Mouse (Mus musculus): Measurements from ENCODE around the gene Lin28a. TPM values are rescaled to one million over a fixed set of nuclear protein-coding genes. Genes with fewer than 3 reads are reported as not detected.

The Lin28a gene
- polyA plus RNA-seq, 1 experiment from 2014 or later, result not detected

DNA sequence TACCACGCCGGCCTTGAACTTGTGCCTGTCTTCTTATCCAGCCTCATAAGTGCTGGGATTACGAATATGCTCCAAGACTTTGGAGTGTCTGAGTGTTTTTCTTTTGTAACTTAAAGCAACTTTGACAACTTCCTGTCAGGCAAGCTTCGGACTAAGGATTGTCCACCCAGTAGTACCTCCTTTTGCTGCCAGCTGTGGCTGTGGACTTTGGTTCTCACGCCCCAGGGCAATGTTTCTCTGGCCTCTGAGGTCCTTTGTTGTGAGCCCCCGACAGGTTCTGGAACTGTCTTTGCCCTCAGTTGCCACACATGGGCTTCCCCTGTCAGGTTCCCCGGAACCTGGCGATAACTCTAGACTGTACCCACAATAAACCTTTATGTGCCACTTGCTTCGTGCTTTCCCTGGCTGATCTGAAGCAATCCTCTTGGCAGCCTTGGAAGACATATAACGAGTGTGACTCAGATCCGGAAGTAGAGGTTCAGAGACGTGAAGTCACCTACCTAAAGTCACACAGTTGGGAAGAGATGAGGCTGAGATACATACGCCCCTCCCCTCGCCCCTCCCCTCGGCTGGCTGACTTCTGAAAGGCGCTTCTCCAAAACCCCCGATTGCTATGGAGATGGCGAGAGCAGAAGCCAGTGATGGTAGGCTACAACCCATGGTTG, 42.7 kb upstream of the Lin28a start:
- Histone ChIP-seq H3K9ac (ENCODE audit: low read depth, low read length) (no peak overlapping the region), H3K9me3 (replicated peaks; ENCODE audit: low read length) (no peaks in the 10 kb centered on the region), H3K36me3 (ENCODE audit: insufficient read depth, low read length) (no peaks in the 10 kb centered on the region), H3K27me3 (ENCODE audit: insufficient read depth, low read length) (no peaks in the 10 kb centered on the region), H3K4me2 (ENCODE audit: low read length) (no peak overlapping the region), H3K27ac (no peak overlapping the region), H3K4me3 (replicated peaks; ENCODE audit: low read depth, low read length) (no peak overlapping the region), H3K4me1 (replicated peaks; ENCODE audit: insufficient read depth, low read length) (0 out of 2 replicates have a peak, but pooled peaks cover 5% of the 10 kb centered on the region)
- WGBS, result 62% methylated on average over 18 of the region's 18 CpGs
- ATAC-seq (replicated peaks; ENCODE audit: low FRiP score, low read depth), result no peak
- no peak for DNase-seq (ENCODE audit: low spot score)
- no peak for TF ChIP-seq CTCF (IDR thresholded peaks at IDR 0.05; ENCODE audit: low read depth)

DNA sequence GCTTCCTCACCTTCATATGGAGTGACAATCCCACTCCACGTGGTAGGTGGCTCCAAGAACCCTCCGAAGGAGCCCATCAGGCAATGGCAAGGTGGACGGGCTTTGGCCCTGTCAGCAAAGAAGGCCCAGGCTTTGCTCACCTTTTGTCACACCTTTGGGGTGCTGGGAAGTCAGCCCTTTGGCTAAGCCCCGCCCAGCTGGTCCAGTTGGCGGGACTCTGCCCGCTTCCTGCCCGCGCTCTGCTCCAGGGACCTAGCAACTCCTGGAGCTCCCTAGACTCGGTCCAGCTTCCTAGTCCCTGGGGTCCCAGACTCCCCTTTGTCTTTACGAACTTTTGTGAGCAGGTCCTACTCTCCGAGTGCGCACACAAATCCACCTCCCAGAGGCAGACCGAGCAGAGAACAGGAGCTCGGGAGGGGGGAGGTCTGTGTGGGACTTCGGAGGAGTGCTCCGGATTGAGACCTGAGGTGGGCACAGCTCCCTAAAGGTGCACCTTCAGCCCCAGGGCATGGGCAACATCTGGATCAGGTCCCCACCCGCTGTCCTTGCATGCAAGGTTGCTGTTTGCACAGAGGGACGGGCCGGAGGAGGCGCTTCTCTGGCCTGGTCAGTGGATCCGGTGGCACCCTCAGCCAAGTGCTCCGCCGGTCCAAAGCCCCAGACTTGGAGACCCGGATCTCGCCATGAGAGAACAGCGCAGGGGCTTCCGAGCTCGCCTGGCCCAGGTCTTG, 41.7 kb upstream of the Lin28a start, which contains the start of gene Crybg2:
TSS of gene Crybg2 (plus strand) at position 681 of the 731 bp plus-strand sequence.
- WGBS, result 61% methylated on average over 28 of the region's 28 CpGs
- H3K9me3 ChIP-seq (replicated peaks; ENCODE audit: low read length), result no peaks in the 10 kb centered on the region
- no peak within 1 kb of the TSS for H3K27ac ChIP-seq
- H3K4me1 ChIP-seq (replicated peaks; ENCODE audit: insufficient read depth, low read length), result 0 out of 2 replicates have a peak, but pooled peaks cover 5% of the 10 kb centered on the region
- H3K4me2 ChIP-seq (ENCODE audit: low read length), result no peak within 1 kb of the TSS
- no peak within 1 kb of the TSS for H3K9ac ChIP-seq (ENCODE audit: low read depth, low read length)
- DNase-seq (ENCODE audit: low spot score), result no peak
- TF ChIP-seq CTCF (IDR thresholded peaks at IDR 0.05; ENCODE audit: low read depth), result no peak
- no peaks in the 10 kb centered on the region for H3K36me3 ChIP-seq (ENCODE audit: insufficient read depth, low read length)
- H3K27me3 ChIP-seq (ENCODE audit: insufficient read depth, low read length), result no peaks in the 10 kb centered on the region
- no peak for ATAC-seq (replicated peaks; ENCODE audit: low FRiP score, low read depth)
- H3K4me3 ChIP-seq (replicated peaks; ENCODE audit: low read depth, low read length), result no peak within 1 kb of the TSS

DNA sequence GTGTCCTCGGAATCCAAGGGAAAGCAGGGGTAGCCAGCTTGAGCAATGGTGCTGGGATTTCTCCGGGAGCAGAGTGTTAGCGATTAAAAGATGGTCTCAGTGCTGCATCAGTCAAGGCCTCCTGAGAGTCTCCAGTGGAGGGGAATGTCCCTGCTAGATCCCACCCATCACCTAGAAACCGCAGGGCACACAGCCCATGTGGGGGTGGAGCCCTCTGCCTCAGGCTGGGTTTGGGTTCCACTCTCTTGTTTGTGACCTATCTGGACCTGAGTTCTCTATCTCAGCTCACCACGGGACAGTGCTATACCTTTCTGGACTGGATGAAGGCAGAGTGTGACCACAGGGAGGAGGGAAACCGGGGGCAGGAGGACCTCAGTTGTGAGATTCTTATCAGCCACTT, 40.3 kb upstream of the Lin28a start:
- no peak for DNase-seq (ENCODE audit: low spot score)
- H3K36me3 ChIP-seq (ENCODE audit: insufficient read depth, low read length), result no peaks in the 10 kb centered on the region
- H3K4me1 ChIP-seq (replicated peaks; ENCODE audit: insufficient read depth, low read length), result 0 out of 2 replicates have a peak, but pooled peaks cover 5% of the 10 kb centered on the region
- H3K4me3 ChIP-seq (replicated peaks; ENCODE audit: low read depth, low read length), result no peak overlapping the region
- TF ChIP-seq CTCF (IDR thresholded peaks at IDR 0.05; ENCODE audit: low read depth), result no peak
- no peaks in the 10 kb centered on the region for H3K27me3 ChIP-seq (ENCODE audit: insufficient read depth, low read length)
- 75% methylated on average over 6 of the region's 6 CpGs for WGBS
- H3K9ac ChIP-seq (ENCODE audit: low read depth, low read length), result no peak overlapping the region
- no peaks in the 10 kb centered on the region for H3K9me3 ChIP-seq (replicated peaks; ENCODE audit: low read length)
- no peak overlapping the region for H3K27ac ChIP-seq
- no peak for ATAC-seq (replicated peaks; ENCODE audit: low FRiP score, low read depth)
- H3K4me2 ChIP-seq (ENCODE audit: low read length), result no peak overlapping the region

DNA sequence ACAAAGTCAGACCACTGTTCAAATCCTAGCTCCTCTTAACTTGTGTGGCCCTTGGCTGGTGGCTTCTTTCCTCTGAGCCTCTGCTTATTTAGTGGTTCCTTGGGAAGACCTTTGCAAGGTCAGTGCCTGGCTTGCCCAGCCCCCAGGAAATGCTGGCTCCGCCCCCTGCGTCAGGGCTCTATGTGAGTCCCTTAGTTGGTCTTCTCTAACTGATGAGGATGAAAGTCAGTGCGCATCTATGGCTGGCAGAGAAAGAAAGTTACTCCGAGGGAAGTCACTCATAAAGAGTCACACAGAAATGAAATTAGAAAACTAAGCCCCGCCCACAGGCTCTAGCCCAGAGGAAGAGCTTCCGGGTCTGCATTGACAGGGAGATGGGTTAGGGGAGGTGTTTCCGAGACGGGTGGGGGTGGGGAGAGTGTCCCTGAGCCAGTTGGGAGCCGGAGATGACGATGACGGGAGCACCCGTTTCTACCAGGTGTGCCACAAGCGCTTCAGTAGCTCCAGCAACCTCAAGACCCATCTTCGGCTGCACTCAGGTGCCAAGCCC, 39.6 kb upstream of the Lin28a start:
- no peak for TF ChIP-seq CTCF (IDR thresholded peaks at IDR 0.05; ENCODE audit: low read depth)
- Histone ChIP-seq H3K4me1 (replicated peaks; ENCODE audit: insufficient read depth, low read length) (0 out of 2 replicates have a peak, but pooled peaks cover 5% of the 10 kb centered on the region), H3K27ac (no peak overlapping the region), H3K27me3 (ENCODE audit: insufficient read depth, low read length) (no peaks in the 10 kb centered on the region), H3K9ac (ENCODE audit: low read depth, low read length) (no peak overlapping the region), H3K4me3 (replicated peaks; ENCODE audit: low read depth, low read length) (no peak overlapping the region), H3K9me3 (replicated peaks; ENCODE audit: low read length) (no peaks in the 10 kb centered on the region), H3K36me3 (ENCODE audit: insufficient read depth, low read length) (no peaks in the 10 kb centered on the region), H3K4me2 (ENCODE audit: low read length) (no peak overlapping the region; the same call in 1 of the 2 replicates)
- 36% methylated on average over 14 of the region's 14 CpGs for WGBS
- ATAC-seq (replicated peaks; ENCODE audit: low FRiP score, low read depth) (no peak), DNase-seq (ENCODE audit: low spot score) (no peak)

DNA sequence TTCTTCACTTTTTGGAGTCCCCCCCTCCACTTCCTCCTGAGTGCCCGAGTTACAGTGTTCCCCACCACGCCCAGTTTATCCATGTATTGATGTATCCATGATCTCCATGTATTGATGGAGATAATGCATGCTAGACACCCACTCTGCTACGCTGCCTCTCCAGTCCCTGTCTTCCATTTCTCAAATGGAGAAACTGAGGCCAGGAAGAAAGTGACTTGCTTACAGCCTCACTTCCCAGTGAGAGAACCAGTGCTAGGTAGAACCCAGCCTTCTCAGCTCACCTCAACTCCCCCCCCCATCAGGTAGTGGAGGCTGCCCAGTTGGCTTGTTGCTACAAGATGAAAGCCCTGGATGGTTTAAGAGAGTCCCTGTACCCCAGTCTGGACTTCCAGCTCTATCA, 34.9 kb upstream of the Lin28a start, which contains the start of gene Zfp683:
TSS of gene Zfp683 (plus strand) at position 301 of the 400 bp plus-strand sequence.
- no peak within 1 kb of the TSS for H3K9ac ChIP-seq (ENCODE audit: low read depth, low read length)
- ATAC-seq (replicated peaks; ENCODE audit: low FRiP score, low read depth) (no peak), DNase-seq (ENCODE audit: low spot score) (no peak)
- H3K4me2 ChIP-seq (ENCODE audit: low read length), result no peak within 1 kb of the TSS
- H3K9me3 ChIP-seq (replicated peaks; ENCODE audit: low read length), result no peaks in the 10 kb centered on the region
- no peak within 1 kb of the TSS for H3K27ac ChIP-seq
- H3K4me3 ChIP-seq (replicated peaks; ENCODE audit: low read depth, low read length), result no peak within 1 kb of the TSS
- 98% methylated on average over 3 of the region's 3 CpGs for WGBS
- no peak for TF ChIP-seq CTCF (IDR thresholded peaks at IDR 0.05; ENCODE audit: low read depth)
- no peaks in the 10 kb centered on the region for H3K27me3 ChIP-seq (ENCODE audit: insufficient read depth, low read length)
- H3K4me1 ChIP-seq (replicated peaks; ENCODE audit: insufficient read depth, low read length), result 0 out of 2 replicates have a peak, but pooled peaks cover 5% of the 10 kb centered on the region
- H3K36me3 ChIP-seq (ENCODE audit: insufficient read depth, low read length), result no peaks in the 10 kb centered on the region

DNA sequence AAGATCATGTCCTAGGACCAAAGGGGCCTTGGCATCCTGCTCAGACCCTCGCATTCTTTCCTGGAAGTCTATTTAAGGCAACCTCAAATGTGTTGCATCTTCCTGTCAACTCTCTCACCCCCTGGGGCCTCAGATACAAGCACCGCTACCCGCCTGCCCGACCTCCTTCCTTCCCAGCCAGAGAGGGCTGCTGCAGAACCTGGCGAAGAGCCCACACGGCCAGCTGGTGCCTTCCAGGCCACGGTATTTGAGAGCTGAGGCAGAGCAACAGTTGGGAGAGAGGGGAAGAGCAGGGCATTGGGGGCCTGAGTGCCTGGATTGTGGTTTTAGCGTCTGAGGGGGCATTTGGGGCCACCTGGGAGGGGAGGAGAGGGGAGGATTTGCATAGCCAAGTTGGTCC, 33.9 kb upstream of the Lin28a start:
- WGBS, result 26% methylated on average over 8 of the region's 8 CpGs
- no peak overlapping the region for H3K4me3 ChIP-seq (replicated peaks; ENCODE audit: low read depth, low read length)
- H3K4me2 ChIP-seq (ENCODE audit: low read length), result no peak overlapping the region
- ATAC-seq (replicated peaks; ENCODE audit: low FRiP score, low read depth) (no peak), DNase-seq (ENCODE audit: low spot score) (peak; percentile 33)
- H3K27me3 ChIP-seq (ENCODE audit: insufficient read depth, low read length), result no peaks in the 10 kb centered on the region
- H3K36me3 ChIP-seq (ENCODE audit: insufficient read depth, low read length), result no peaks in the 10 kb centered on the region
- H3K9ac ChIP-seq (ENCODE audit: low read depth, low read length), result no peak overlapping the region
- no peak overlapping the region for H3K27ac ChIP-seq
- H3K4me1 ChIP-seq (replicated peaks; ENCODE audit: insufficient read depth, low read length), result no peaks in the 10 kb centered on the region
- no peak for TF ChIP-seq CTCF (IDR thresholded peaks at IDR 0.05; ENCODE audit: low read depth)
- H3K9me3 ChIP-seq (replicated peaks; ENCODE audit: low read length), result no peaks in the 10 kb centered on the region

All from kidney, postnatal 0 days (tissue).